Mouse (Mus musculus) MEL (cell line): ENCODE data around the gene Tax1bp1. TPM values are rescaled to one million over a fixed set of nuclear protein-coding genes. Genes with fewer than 3 reads are reported as not detected.

ENCODE experiments used
- DNase-seq: peaks from one replicate; pipeline ENCODE4 v3.0.0; 2011; ENCODE audit warnings: low read depth, low spot score
- H3K27ac ChIP-seq: 2 replicates; pipeline ENCODE4 v1.5.1; 2012; ENCODE audit warnings: low read depth, mild to moderate bottlenecking, control low read depth, low read length, moderate library complexity; ENCODE audit not compliant: control insufficient read depth
- H3K27me3 ChIP-seq, 2 experiments: fragments of 150-350 bp in 1 of 2; sonication (generic) in 1 of 2; 2 replicates each; pipeline ENCODE4 v1.6.1; 2012; ENCODE audit warnings: low read length in 2 of 2, mild to moderate bottlenecking in 2 of 2, improper control_type of control experiment in 1 of 2, moderate library complexity in 1 of 2; ENCODE audit not compliant: insufficient read depth in 2 of 2, control insufficient read depth in 1 of 2
- H3K36me3 ChIP-seq, 2 experiments: 2 replicates each; pipeline ENCODE4 v1.6.1; 2012 to 2014; ENCODE audit warnings: low read length in 2 of 2, improper control_type of control experiment in 1 of 2, inconsistent platforms in 1 of 2, mild to moderate bottlenecking in 1 of 2; ENCODE audit not compliant: insufficient read depth in 2 of 2, control insufficient read depth in 1 of 2
- H3K4me1 ChIP-seq, 2 experiments: fragments of 150-350 bp in 1 of 2; sonication (generic) in 1 of 2; 2 replicates each; pipeline ENCODE4 v1.6.1; 2012; ENCODE audit warnings: low read length in 2 of 2, improper control_type of control experiment in 1 of 2, mild to moderate bottlenecking in 1 of 2; ENCODE audit not compliant: insufficient read depth in 2 of 2, control insufficient read depth in 1 of 2
- H3K4me3 ChIP-seq, 2 experiments: fragments of 150-350 bp in 1 of 2; sonication (generic) in 1 of 2; 2 replicates each; pipeline ENCODE4 v1.5.1; 2012; ENCODE audit warnings: low read depth in 2 of 2, low read length in 2 of 2, mild to moderate bottlenecking in 2 of 2, moderate library complexity in 2 of 2, control low read depth in 1 of 2, improper control_type of control experiment in 1 of 2; ENCODE audit not compliant: control insufficient read depth in 1 of 2, insufficient read depth in 1 of 2
- H3K79me2 ChIP-seq: 2 replicates; pipeline ENCODE4 v1.6.1; 2012; ENCODE audit warnings: mild to moderate bottlenecking, low read length, moderate library complexity; ENCODE audit not compliant: control insufficient read depth, poor library complexity, insufficient read depth
- H3K9ac ChIP-seq: 2 replicates; pipeline ENCODE4 v1.6.1; 2012; ENCODE audit warnings: low read depth, mild to moderate bottlenecking, control low read depth, low read length, moderate library complexity; ENCODE audit not compliant: control insufficient read depth, poor library complexity, severe bottlenecking
- H3K9me3 ChIP-seq: fragments of 150-350 bp; sonication (generic); replicated peaks from 2 replicates; pipeline ENCODE4 v1.6.1; 2012; ENCODE audit warnings: mild to moderate bottlenecking, low read length, improper control_type of control experiment, moderate library complexity; ENCODE audit not compliant: insufficient read depth
- BHLHE40 ChIP-seq: IDR thresholded peaks from 2 replicates; pipeline ENCODE4 v1.6.1; 2012; ENCODE audit warnings: low read depth, mild to moderate bottlenecking, inconsistent platforms, low read length, improper control_type of control experiment, borderline replicate concordance
- CHD2 ChIP-seq: IDR thresholded peaks from 2 replicates; pipeline ENCODE4 v1.6.1; 2011; ENCODE audit warnings: low read length, improper control_type of control experiment
- ETS1 ChIP-seq: IDR thresholded peaks from 2 replicates; pipeline ENCODE4 v1.6.1; 2012; ENCODE audit warnings: low read depth, mild to moderate bottlenecking, inconsistent platforms, low read length, improper control_type of control experiment, moderate library complexity
- JUND ChIP-seq: IDR thresholded peaks from 2 replicates; pipeline ENCODE4 v1.6.1; 2011; ENCODE audit warnings: low read depth, mild to moderate bottlenecking, improper control_type of control experiment, low read length
- KAT2A ChIP-seq: conservative IDR thresholded peaks from 2 replicates; pipeline ENCODE4 v1.6.1; 2012; ENCODE audit warnings: low read depth, low read length, improper control_type of control experiment, inconsistent platforms
- MAZ ChIP-seq: IDR thresholded peaks from 2 replicates; pipeline ENCODE4 v1.6.1; 2012; ENCODE audit warnings: low read depth, mild to moderate bottlenecking, inconsistent platforms, low read length, improper control_type of control experiment
- MXI1 ChIP-seq: IDR thresholded peaks from 2 replicates; pipeline ENCODE4 v1.6.1; 2011; ENCODE audit warnings: mild to moderate bottlenecking, low read depth, low read length, improper control_type of control experiment
- MYB ChIP-seq: IDR thresholded peaks from 2 replicates; pipeline ENCODE4 v1.6.1; 2011; ENCODE audit warnings: mild to moderate bottlenecking, low read depth, low read length, improper control_type of control experiment
- MYC ChIP-seq: IDR thresholded peaks from 2 replicates; pipeline ENCODE4 v1.6.1; 2011; ENCODE audit warnings: low read depth, mild to moderate bottlenecking, low read length, improper control_type of control experiment, moderate library complexity
- NELFE ChIP-seq: IDR thresholded peaks from 2 replicates; pipeline ENCODE4 v1.6.1; 2011; ENCODE audit warnings: low read depth, low read length, improper control_type of control experiment
- POLR2A ChIP-seq, 2 experiments: IDR thresholded peaks; 2 replicates each; pipeline ENCODE4 v1.6.1; 2011 to 2012; ENCODE audit warnings: low read length in 2 of 2, mild to moderate bottlenecking in 2 of 2, control low read depth in 1 of 2, improper control_type of control experiment in 1 of 2, low read depth in 1 of 2, moderate library complexity in 1 of 2; ENCODE audit not compliant: control insufficient read depth in 1 of 2, insufficient read depth in 1 of 2, poor library complexity in 1 of 2
- POLR2AphosphoS2 ChIP-seq: IDR thresholded peaks from 2 replicates; pipeline ENCODE4 v1.6.1; 2011; ENCODE audit warnings: low read length, improper control_type of control experiment
- POLR2AphosphoS5 ChIP-seq: IDR thresholded peaks from 2 replicates; pipeline ENCODE4 v1.6.1; 2012; ENCODE audit warnings: low read depth, borderline replicate concordance, mild to moderate bottlenecking, inconsistent platforms, low read length, moderate library complexity, mixed read lengths
- RCOR1 ChIP-seq: IDR thresholded peaks from 2 replicates; pipeline ENCODE4 v1.6.1; 2012; ENCODE audit warnings: low read depth, mild to moderate bottlenecking, inconsistent platforms, low read length, improper control_type of control experiment
- SMC3 ChIP-seq: IDR thresholded peaks from 2 replicates; pipeline ENCODE4 v1.6.1; 2011; ENCODE audit warnings: low read depth, low read length, improper control_type of control experiment
- TAL1 ChIP-seq: IDR thresholded peaks from 2 replicates; pipeline ENCODE4 v1.6.1; 2012; ENCODE audit warnings: mild to moderate bottlenecking, inconsistent platforms, low read length, moderate library complexity, mixed read lengths
- TBP ChIP-seq: IDR thresholded peaks from 2 replicates; pipeline ENCODE4 v1.8.0; 2011; ENCODE audit warnings: low read depth, low read length, improper control_type of control experiment
- USF1 ChIP-seq: IDR thresholded peaks from 2 replicates; pipeline ENCODE4 v1.6.1; 2014; ENCODE audit warnings: low read depth, mild to moderate bottlenecking, inconsistent platforms, low read length, improper control_type of control experiment, moderate library complexity
- USF2 ChIP-seq, 2 experiments: IDR thresholded peaks; 2 replicates each; pipeline ENCODE4 v1.6.1; 2011 to 2012; ENCODE audit warnings: improper control_type of control experiment in 2 of 2, low read length in 2 of 2, borderline replicate concordance in 1 of 2, inconsistent platforms in 1 of 2, low read depth in 1 of 2, mild to moderate bottlenecking in 1 of 2; ENCODE audit not compliant: insufficient read depth in 1 of 2
- ZMIZ1 ChIP-seq: IDR thresholded peaks from 2 replicates; pipeline ENCODE4 v1.6.1; 2012; ENCODE audit warnings: low read depth, mild to moderate bottlenecking, inconsistent platforms, low read length, improper control_type of control experiment, moderate library complexity
- polyA plus RNA-seq, 2 experiments: library from polyadenylated mRNA; stranded (reverse) in 1 of 2; unstranded in 1 of 2; fragments of >175 nt in 1 of 2; fragments of >200 nt in 1 of 2; gene quantifications; 2 replicates each; pipeline versions ENCODE4 v1.2.1 to v1.2.4; 2012; ENCODE audit warnings: low replicate concordance in 2 of 2, low read depth in 1 of 2; ENCODE audit not compliant: insufficient read length in 2 of 2, insufficient read depth in 1 of 2, missing spikeins in 1 of 2
- total RNA-seq: library from RNA; depleted of rRNA; stranded (reverse); fragments of 300-350 nt; gene quantifications from 2 replicates; pipeline ENCODE4 v1.2.3, GENCODE M21; 2012

Gene Tax1bp1
- total and polyA plus RNA-seq, 3 experiments = 39.8 to 45.6 TPM; not detected in 1

GRCm38 (mm10) chr6:52790781-52791180, 77.3 kb downstream of the Tax1bp1 start:
- Histone ChIP-seq H3K27me3 (no peaks in the 10 kb centered on the region), H3K79me2 (no peaks in the 10 kb centered on the region), H3K4me3 (no peak overlapping the region), H3K27ac (no peak overlapping the region), H3K9ac (no peak overlapping the region), H3K4me1 (no peaks in the 10 kb centered on the region), H3K36me3 (no peaks in the 10 kb centered on the region), H3K9me3 (no peaks in the 10 kb centered on the region)
- no peak for TF ChIP-seq NELFE
- TF ChIP-seq ETS1 = no peak
- DNase-seq = no peak

- Histone ChIP-seq H3K27me3 (no peaks in the 10 kb centered on the region), H3K4me1 (no peaks in the 10 kb centered on the region), H3K27ac (no peak overlapping the region), H3K36me3 (no peaks in the 10 kb centered on the region), H3K79me2 (no peaks in the 10 kb centered on the region), H3K9me3 (no peaks in the 10 kb centered on the region)
- no peak for DNase-seq
- TF ChIP-seq KAT2A (no peak), ZMIZ1 (no peak), USF1 (no peak), MYC (no peak), SMC3 (no peak), POLR2A (IDR thresholded peaks at IDR 0.05; ENCODE audit: control insufficient read depth in 1 of 2, insufficient read depth in 1 of 2, low read depth in 1 of 2, low read length in 2 of 2, poor library complexity in 1 of 2) (no peak), JUND (no peak), USF2 (IDR thresholded peaks at IDR 0.05; ENCODE audit: borderline replicate concordance in 1 of 2, insufficient read depth in 1 of 2, low read depth in 1 of 2, low read length in 2 of 2) (no peak), NELFE (no peak), POLR2AphosphoS5 (no peak), MYB (no peak), MAZ (no peak), TAL1 (no peak), RCOR1 (no peak), POLR2AphosphoS2 (no peak), TBP (no peak), BHLHE40 (no peak), CHD2 (no peak), MXI1 (no peak)
- TF ChIP-seq, all 39 proteins: peak for 0
- Histone ChIP-seq H3K4me3 (no peak overlapping the region), H3K9ac (no peak overlapping the region)
These were observed 78.9 kb downstream of the Tax1bp1 start for GRCm38 (mm10) chr6:52792455-52792854.
